Mouse (Mus musculus) MEL (cell line): ENCODE measurements around the gene Fgfr2. TPM values are rescaled to one million over a fixed set of nuclear protein-coding genes. Genes with fewer than 3 reads are reported as not detected.

Experiments
- BHLHE40 ChIP-seq: IDR thresholded peaks from 2 replicates; pipeline ENCODE4 v1.6.1; 2012; ENCODE audit warnings: low read depth, mild to moderate bottlenecking, inconsistent platforms, low read length, improper control_type of control experiment, borderline replicate concordance
- CHD1 ChIP-seq: IDR thresholded peaks from 2 replicates; pipeline ENCODE4 v1.6.1; 2012; ENCODE audit warnings: low read depth, mild to moderate bottlenecking, inconsistent platforms, low read length, improper control_type of control experiment
- CTCF ChIP-seq, 3 experiments: IDR thresholded peaks in 2 of 3; conservative IDR thresholded peaks in 1 of 3; 2 replicates each; pipeline ENCODE4 v1.5.1; 2011 to 2012; ENCODE audit warnings: low read length in 3 of 3, low read depth in 2 of 3, mild to moderate bottlenecking in 2 of 3, improper control_type of control experiment in 1 of 3, inconsistent platforms in 1 of 3, mixed read lengths in 1 of 3, moderate library complexity in 1 of 3; ENCODE audit not compliant: control insufficient read depth in 1 of 3, insufficient read depth in 1 of 3, poor library complexity in 1 of 3, severe bottlenecking in 1 of 3
- E2F4 ChIP-seq: IDR thresholded peaks from 2 replicates; pipeline ENCODE4 v1.6.1; 2011; ENCODE audit warnings: low read depth, low read length, improper control_type of control experiment, borderline replicate concordance
- ELF1 ChIP-seq: IDR thresholded peaks from 2 replicates; pipeline ENCODE4 v1.6.1; 2014; ENCODE audit warnings: low read depth, mild to moderate bottlenecking, inconsistent platforms, low read length, improper control_type of control experiment, moderate library complexity
- EP300 ChIP-seq, 2 experiments: IDR thresholded peaks; 2 replicates each; pipeline ENCODE4 v1.6.1; 2011; ENCODE audit warnings: improper control_type of control experiment in 2 of 2, low read length in 2 of 2, low read depth in 1 of 2, mild to moderate bottlenecking in 1 of 2
- GATA1 ChIP-seq: IDR thresholded peaks from 2 replicates; pipeline ENCODE4 v1.6.1; 2011; ENCODE audit warnings: low read depth, low read length, improper control_type of control experiment
- KAT2A ChIP-seq: conservative IDR thresholded peaks from 2 replicates; pipeline ENCODE4 v1.6.1; 2012; ENCODE audit warnings: low read depth, low read length, improper control_type of control experiment, inconsistent platforms
- MAFK ChIP-seq: IDR thresholded peaks from 2 replicates; pipeline ENCODE4 v1.6.1; 2011; ENCODE audit warnings: low read depth, mild to moderate bottlenecking, low read length, improper control_type of control experiment, borderline replicate concordance
- MXI1 ChIP-seq: IDR thresholded peaks from 2 replicates; pipeline ENCODE4 v1.6.1; 2011; ENCODE audit warnings: mild to moderate bottlenecking, low read depth, low read length, improper control_type of control experiment
- MYB ChIP-seq: IDR thresholded peaks from 2 replicates; pipeline ENCODE4 v1.6.1; 2011; ENCODE audit warnings: mild to moderate bottlenecking, low read depth, low read length, improper control_type of control experiment
- NELFE ChIP-seq: IDR thresholded peaks from 2 replicates; pipeline ENCODE4 v1.6.1; 2011; ENCODE audit warnings: low read depth, low read length, improper control_type of control experiment
- NRF1 ChIP-seq: IDR thresholded peaks from 2 replicates; pipeline ENCODE4 v1.6.1; 2014; ENCODE audit warnings: low read depth, mild to moderate bottlenecking, inconsistent platforms, low read length, improper control_type of control experiment, moderate library complexity; ENCODE audit not compliant: poor library complexity, insufficient read depth, severe bottlenecking
- POLR2A ChIP-seq, 2 experiments: IDR thresholded peaks; 2 replicates each; pipeline ENCODE4 v1.6.1; 2011 to 2012; ENCODE audit warnings: low read length in 2 of 2, mild to moderate bottlenecking in 2 of 2, control low read depth in 1 of 2, improper control_type of control experiment in 1 of 2, low read depth in 1 of 2, moderate library complexity in 1 of 2; ENCODE audit not compliant: control insufficient read depth in 1 of 2, insufficient read depth in 1 of 2, poor library complexity in 1 of 2
- POLR2AphosphoS2 ChIP-seq: IDR thresholded peaks from 2 replicates; pipeline ENCODE4 v1.6.1; 2011; ENCODE audit warnings: low read length, improper control_type of control experiment
- RAD21 ChIP-seq: IDR thresholded peaks from 2 replicates; pipeline ENCODE4 v1.6.1; 2011; ENCODE audit warnings: mild to moderate bottlenecking, low read depth, low read length, improper control_type of control experiment
- RCOR1 ChIP-seq: IDR thresholded peaks from 2 replicates; pipeline ENCODE4 v1.6.1; 2012; ENCODE audit warnings: low read depth, mild to moderate bottlenecking, inconsistent platforms, low read length, improper control_type of control experiment
- SIN3A ChIP-seq: IDR thresholded peaks from 2 replicates; pipeline ENCODE4 v1.6.1; 2012; ENCODE audit warnings: low read length, improper control_type of control experiment, inconsistent platforms
- TAL1 ChIP-seq: IDR thresholded peaks from 2 replicates; pipeline ENCODE4 v1.6.1; 2012; ENCODE audit warnings: mild to moderate bottlenecking, inconsistent platforms, low read length, moderate library complexity, mixed read lengths
- TBP ChIP-seq: IDR thresholded peaks from 2 replicates; pipeline ENCODE4 v1.8.0; 2011; ENCODE audit warnings: low read depth, low read length, improper control_type of control experiment
- UBTF ChIP-seq: IDR thresholded peaks from 2 replicates; pipeline ENCODE4 v1.6.1; 2012; ENCODE audit warnings: low read depth, mild to moderate bottlenecking, inconsistent platforms, low read length, improper control_type of control experiment, moderate library complexity, borderline replicate concordance; ENCODE audit not compliant: insufficient read depth
- USF2 ChIP-seq, 2 experiments: IDR thresholded peaks; 2 replicates each; pipeline ENCODE4 v1.6.1; 2011 to 2012; ENCODE audit warnings: improper control_type of control experiment in 2 of 2, low read length in 2 of 2, borderline replicate concordance in 1 of 2, inconsistent platforms in 1 of 2, low read depth in 1 of 2, mild to moderate bottlenecking in 1 of 2; ENCODE audit not compliant: insufficient read depth in 1 of 2
- ZC3H11A ChIP-seq: IDR thresholded peaks from 2 replicates; pipeline ENCODE4 v1.6.1; 2012; ENCODE audit warnings: low read depth, mild to moderate bottlenecking, inconsistent platforms, low read length, improper control_type of control experiment
- ZMIZ1 ChIP-seq: IDR thresholded peaks from 2 replicates; pipeline ENCODE4 v1.6.1; 2012; ENCODE audit warnings: low read depth, mild to moderate bottlenecking, inconsistent platforms, low read length, improper control_type of control experiment, moderate library complexity
- ZNF384 ChIP-seq: IDR thresholded peaks from 2 replicates; pipeline ENCODE4 v1.6.1; 2012; ENCODE audit warnings: low read depth, mild to moderate bottlenecking, inconsistent platforms, low read length, improper control_type of control experiment
- polyA plus RNA-seq, 2 experiments: library from polyadenylated mRNA; stranded (reverse) in 1 of 2; unstranded in 1 of 2; fragments of >175 nt in 1 of 2; fragments of >200 nt in 1 of 2; gene quantifications; 2 replicates each; pipeline versions ENCODE4 v1.2.1 to v1.2.4; 2012; ENCODE audit warnings: low replicate concordance in 2 of 2, low read depth in 1 of 2; ENCODE audit not compliant: insufficient read length in 2 of 2, insufficient read depth in 1 of 2, missing spikeins in 1 of 2
- total RNA-seq: library from RNA; depleted of rRNA; stranded (reverse); fragments of 300-350 nt; gene quantifications from 2 replicates; pipeline ENCODE4 v1.2.3, GENCODE M21; 2012

The Fgfr2 gene
- total and polyA plus RNA-seq, 3 experiments: not detected

DNA sequence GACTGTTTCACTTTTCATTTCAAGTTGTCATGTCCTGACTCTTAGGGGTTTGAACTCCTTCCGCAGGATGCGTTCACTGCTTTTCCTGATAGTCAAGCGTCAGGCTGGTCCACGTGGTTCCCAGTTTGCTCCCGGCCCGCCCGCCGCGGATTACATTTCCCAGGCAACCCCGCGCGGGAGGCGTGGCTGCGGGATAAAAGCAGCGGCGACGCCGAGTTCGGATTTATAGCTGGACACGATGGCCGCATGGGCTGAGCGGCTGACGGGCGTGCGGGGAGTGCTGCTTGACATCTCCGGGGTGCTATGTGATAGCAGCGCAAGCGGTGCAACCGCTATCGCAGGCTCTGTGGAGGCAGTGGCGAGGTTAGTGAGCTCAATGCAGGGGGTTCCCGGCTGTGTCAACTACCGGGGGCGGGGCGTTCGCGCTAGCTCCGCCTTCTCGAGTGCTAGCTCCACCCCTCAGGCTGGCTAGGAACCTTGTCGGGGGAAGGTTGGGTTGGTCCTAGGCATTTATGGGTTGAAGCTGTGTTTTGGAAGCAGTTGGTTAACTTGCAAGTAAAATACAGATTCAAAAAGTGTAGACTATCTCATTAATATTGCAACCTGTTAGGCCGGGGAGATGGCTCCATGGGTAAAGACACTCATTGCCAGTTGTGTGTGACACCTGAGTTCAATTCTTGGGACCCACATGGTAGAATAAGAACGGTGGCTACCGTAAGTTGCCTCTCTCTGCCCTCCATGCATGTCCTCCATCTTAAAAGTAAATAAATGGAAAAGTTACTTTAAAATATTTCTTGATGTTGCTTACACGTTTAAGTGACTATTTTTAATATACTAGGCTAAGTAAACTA lies 512.5 kb downstream of the Fgfr2 start, which contains the start of gene Lhpp (continued):
- no peak for TF ChIP-seq EP300 (IDR thresholded peaks at IDR 0.05; ENCODE audit: low read depth in 1 of 2, low read length in 2 of 2)
- TF ChIP-seq ZC3H11A: no peak
- TF ChIP-seq BHLHE40: no peak
- TF ChIP-seq ELF1: peak; percentile 44
- TF ChIP-seq NRF1: no peak
- TF ChIP-seq UBTF: no peak
- no peak for TF ChIP-seq MAFK
- TF ChIP-seq MYB: no peak
- peak in 1 of 2 experiments; percentile 83 for TF ChIP-seq POLR2A (IDR thresholded peaks at IDR 0.05; ENCODE audit: control insufficient read depth in 1 of 2, insufficient read depth in 1 of 2, low read depth in 1 of 2, low read length in 2 of 2, poor library complexity in 1 of 2)
- no peak for TF ChIP-seq E2F4
- TF ChIP-seq NELFE: peak; percentile 81
- peak; percentile 50; the same call in 1 of the 2 replicates for TF ChIP-seq TBP
- no peak for TF ChIP-seq ZNF384
- TF ChIP-seq CHD1: no peak
- peak; percentile 72 for TF ChIP-seq POLR2AphosphoS2
- TF ChIP-seq CTCF (IDR thresholded peaks at IDR 0.05 in 2 of 3, conservative IDR thresholded peaks at IDR 0.05 in 1 of 3; ENCODE audit: control insufficient read depth in 1 of 3, insufficient read depth in 1 of 3, low read depth in 2 of 3, low read length in 3 of 3, poor library complexity in 1 of 3, severe bottlenecking in 1 of 3): no peak
- TF ChIP-seq RAD21: no peak
- TF ChIP-seq TAL1: no peak
- no peak; the same call in 1 of the 2 replicates for TF ChIP-seq KAT2A
- TF ChIP-seq ZMIZ1: no peak; the same call in 1 of the 2 replicates
- TF ChIP-seq SIN3A: peak; percentile 96
- peak; percentile 99 for TF ChIP-seq MXI1
- TF ChIP-seq GATA1: no peak
- TF ChIP-seq USF2 (IDR thresholded peaks at IDR 0.05; ENCODE audit: borderline replicate concordance in 1 of 2, insufficient read depth in 1 of 2, low read depth in 1 of 2, low read length in 2 of 2): no peak
- 0 out of 2 replicates have a peak, but pooled peaks have one; percentile 14 for TF ChIP-seq RCOR1
